Mouse (Mus musculus) embryonic facial prominence, embryonic 12.5 days (tissue): Measurements from ENCODE around the gene Asic2. TPM values are rescaled to one million over a fixed set of nuclear protein-coding genes. Genes with fewer than 3 reads are reported as not detected.

Experiments
- ATAC-seq: fragments of 200-750 bp; cut with Nextera tagmentation; 2 replicates; pipeline ENCODE4 v1.8.0; 2017; ENCODE audit not compliant: insufficient number of reproducible peaks, insufficient read depth, low FRiP score, low TSS enrichment
- H3K27ac ChIP-seq: fragments of 300-500 bp; sonication (generic); 2 replicates; pipeline ENCODE4 v1.5.1; 2016; ENCODE audit warnings: mild to moderate bottlenecking
- H3K27me3 ChIP-seq: fragments of 300-500 bp; sonication (generic); 2 replicates; pipeline ENCODE4 v1.6.1; 2016; ENCODE audit warnings: mild to moderate bottlenecking, moderate library complexity
- H3K36me3 ChIP-seq: fragments of 300-500 bp; sonication (generic); 2 replicates; pipeline ENCODE4 v1.6.1; 2016; ENCODE audit warnings: mild to moderate bottlenecking
- H3K4me1 ChIP-seq: fragments of 300-500 bp; sonication (generic); 2 replicates; pipeline ENCODE4 v1.6.1; 2016
- H3K4me2 ChIP-seq: fragments of 300-500 bp; sonication (generic); replicated peaks from 2 replicates; pipeline ENCODE4 v1.6.1; 2016; ENCODE audit warnings: mild to moderate bottlenecking, moderate library complexity
- H3K4me3 ChIP-seq: fragments of 300-500 bp; sonication (generic); 2 replicates; pipeline ENCODE4 v1.5.1; 2016; ENCODE audit warnings: mild to moderate bottlenecking
- H3K9ac ChIP-seq: fragments of 300-500 bp; sonication (generic); 2 replicates; pipeline ENCODE4 v1.6.1; 2016; ENCODE audit warnings: mild to moderate bottlenecking, moderate library complexity
- H3K9me3 ChIP-seq: fragments of 300-500 bp; sonication (generic); 2 replicates; pipeline ENCODE4 v1.6.1; 2016; ENCODE audit warnings: mild to moderate bottlenecking, moderate library complexity
- WGBS: fragments of 180-500 bp; shearing (Covaris S2); methylation state at CpG from one replicate; pipeline ENCODE4 v1.1.7; 2016; 5-methylcytosine and 5-hydroxymethylcytosine counted together
- polyA plus RNA-seq: library from polyadenylated mRNA; unstranded; fragments of >200 nt; fragmentation: Nextera tagmentation; extraction: Ambion mirVana; gene quantifications from 2 replicates; pipeline ENCODE4 v1.2.1, GENCODE M21; 2016

Asic2 gene
- polyA plus RNA-seq, 1 experiment from 2014 or later = 1.3 TPM

DNA sequence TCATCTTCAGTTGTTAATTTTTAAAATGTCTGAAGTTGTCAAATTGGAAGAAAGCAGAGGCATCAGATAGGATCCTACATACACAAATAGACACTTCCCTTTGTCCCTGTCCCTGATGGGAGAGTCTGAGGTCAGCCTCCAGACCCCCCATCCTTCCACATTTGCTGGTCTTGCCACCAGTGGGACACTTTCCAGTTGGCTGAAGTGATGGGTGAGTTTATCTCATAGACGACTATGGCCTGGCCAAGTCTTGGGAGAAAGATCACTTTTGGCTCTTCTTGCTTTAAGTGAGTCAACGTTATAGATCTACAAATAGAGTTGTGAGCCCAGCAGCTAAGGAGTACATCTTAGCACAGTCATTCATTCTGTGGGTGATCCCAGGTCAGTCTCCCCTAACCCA is 1090.2 kb downstream of the Asic2 start:
- Histone ChIP-seq H3K9me3 (no peaks in the 10 kb centered on the region), H3K27me3 (no peaks in the 10 kb centered on the region), H3K9ac (no peak overlapping the region), H3K4me1 (no peaks in the 10 kb centered on the region), H3K27ac (no peak overlapping the region), H3K4me3 (no peak overlapping the region), H3K4me2 (no peak overlapping the region), H3K36me3 (no peaks in the 10 kb centered on the region)
- ATAC-seq = no peak
- WGBS = 89% methylated on average over 2 of the region's 2 CpGs

DNA sequence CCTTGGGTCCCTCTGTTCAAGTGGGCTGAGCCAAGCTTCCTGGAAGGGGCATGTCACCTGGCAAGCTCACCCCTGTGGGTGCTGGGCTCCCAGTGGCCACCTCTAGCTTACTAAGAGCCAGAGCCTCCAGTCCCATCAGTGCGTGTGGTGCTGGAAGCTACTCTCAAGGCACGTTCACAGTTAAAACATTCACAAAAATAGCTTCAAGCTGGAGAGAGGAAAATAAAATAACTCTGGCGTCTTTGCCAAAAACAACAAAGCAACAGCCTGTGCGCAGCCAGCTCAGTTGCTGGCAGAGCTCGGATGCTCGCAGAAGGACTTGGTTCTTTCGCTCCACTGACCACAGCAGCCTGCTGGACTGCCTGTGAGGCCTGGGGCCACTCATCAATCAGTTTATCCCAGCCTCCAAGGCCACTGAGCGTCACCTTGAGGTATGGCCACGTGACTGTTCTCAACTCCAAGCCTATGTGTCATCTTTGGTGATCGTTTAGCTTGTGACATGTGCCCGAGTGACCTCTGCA is 1091.1 kb downstream of the Asic2 start:
- H3K4me3 ChIP-seq = no peak overlapping the region
- no peaks in the 10 kb centered on the region for H3K36me3 ChIP-seq
- H3K4me2 ChIP-seq = no peak overlapping the region
- no peak overlapping the region for H3K9ac ChIP-seq
- H3K27me3 ChIP-seq = no peaks in the 10 kb centered on the region
- 59% methylated on average over 11 of the region's 11 CpGs for WGBS
- ATAC-seq = no peak
- H3K9me3 ChIP-seq = no peaks in the 10 kb centered on the region
- no peak overlapping the region for H3K27ac ChIP-seq
- no peaks in the 10 kb centered on the region for H3K4me1 ChIP-seq

DNA sequence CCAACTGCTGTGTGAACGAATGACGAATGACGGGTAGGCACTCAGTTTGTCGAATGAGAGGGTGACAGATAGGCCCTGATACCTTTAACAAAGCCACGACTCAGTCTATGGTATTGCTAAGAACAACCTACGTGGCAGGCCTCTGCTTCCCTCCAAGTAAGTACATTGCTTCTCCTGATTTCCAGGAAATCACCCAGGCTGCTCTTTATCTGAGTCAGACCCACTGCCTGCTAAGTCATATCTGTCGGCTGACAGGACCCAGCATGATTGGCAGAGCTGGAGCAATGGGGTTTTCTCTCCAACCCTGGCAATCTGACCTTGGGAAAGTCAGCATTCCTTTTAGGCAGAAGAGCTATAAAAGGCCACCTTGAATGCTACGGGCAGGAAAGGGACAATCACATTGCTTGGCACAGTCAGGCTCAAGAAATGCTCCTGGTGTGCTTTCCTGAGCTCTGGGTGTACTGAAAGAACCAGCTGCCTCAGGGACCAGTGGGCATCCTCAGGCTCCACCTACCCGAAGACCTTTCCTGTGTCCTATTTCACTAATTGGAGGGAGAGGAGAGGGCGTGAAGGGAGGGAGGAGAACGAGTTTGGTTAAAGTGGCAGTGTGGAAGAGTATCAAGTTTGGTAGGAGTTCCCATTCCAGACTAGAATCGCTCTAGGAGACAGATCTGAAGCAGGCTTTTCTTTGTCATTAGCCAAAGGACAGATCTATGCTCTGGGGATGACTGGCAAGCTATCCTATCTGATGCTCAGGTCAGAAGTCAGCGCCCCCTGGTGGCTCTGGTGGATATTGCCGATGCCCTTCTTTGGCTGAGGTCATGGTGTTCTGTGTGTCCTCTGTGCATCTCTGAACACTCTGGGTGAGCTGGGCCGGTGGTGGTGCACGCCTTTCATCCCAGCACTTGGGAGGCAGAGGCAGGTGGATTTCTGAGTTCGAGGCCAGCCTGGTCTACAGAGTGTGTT is 1095.5 kb downstream of the Asic2 start:
- no peak overlapping the region for H3K4me3 ChIP-seq
- H3K27ac ChIP-seq = no peak overlapping the region
- H3K36me3 ChIP-seq = no peaks in the 10 kb centered on the region
- WGBS = 66% methylated on average over 17 of the region's 17 CpGs
- no peak overlapping the region for H3K4me2 ChIP-seq
- H3K9me3 ChIP-seq = no peaks in the 10 kb centered on the region
- no peaks in the 10 kb centered on the region for H3K4me1 ChIP-seq
- ATAC-seq = no peak
- H3K27me3 ChIP-seq = no peaks in the 10 kb centered on the region
- H3K9ac ChIP-seq = no peak overlapping the region

DNA sequence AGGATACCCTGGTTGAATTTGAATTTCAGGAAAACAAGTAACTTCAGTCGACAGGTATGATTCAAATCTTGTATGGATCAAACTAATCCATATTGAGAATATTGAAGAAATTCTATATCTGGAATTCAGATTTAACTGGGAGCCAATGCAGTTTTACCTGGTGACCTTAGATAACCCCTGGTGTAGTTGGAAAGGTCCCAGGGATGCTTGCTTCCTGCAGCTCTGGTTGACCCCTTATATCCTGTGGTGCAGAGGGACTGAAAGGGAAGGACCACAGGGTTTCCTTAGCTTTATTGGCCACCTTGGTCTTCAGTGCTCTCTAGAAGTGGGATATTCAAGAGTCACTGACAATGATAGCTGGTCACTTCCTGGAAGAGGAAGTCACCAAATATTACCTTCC is 1100.2 kb downstream of the Asic2 start:
- Histone ChIP-seq H3K4me1 (no peaks in the 10 kb centered on the region), H3K9me3 (no peaks in the 10 kb centered on the region), H3K4me2 (no peak overlapping the region), H3K27me3 (no peaks in the 10 kb centered on the region), H3K9ac (no peak overlapping the region), H3K36me3 (no peaks in the 10 kb centered on the region), H3K27ac (no peak overlapping the region), H3K4me3 (no peak overlapping the region)
- 88% methylated on average over 1 of the region's 1 CpGs for WGBS
- ATAC-seq = no peak

DNA sequence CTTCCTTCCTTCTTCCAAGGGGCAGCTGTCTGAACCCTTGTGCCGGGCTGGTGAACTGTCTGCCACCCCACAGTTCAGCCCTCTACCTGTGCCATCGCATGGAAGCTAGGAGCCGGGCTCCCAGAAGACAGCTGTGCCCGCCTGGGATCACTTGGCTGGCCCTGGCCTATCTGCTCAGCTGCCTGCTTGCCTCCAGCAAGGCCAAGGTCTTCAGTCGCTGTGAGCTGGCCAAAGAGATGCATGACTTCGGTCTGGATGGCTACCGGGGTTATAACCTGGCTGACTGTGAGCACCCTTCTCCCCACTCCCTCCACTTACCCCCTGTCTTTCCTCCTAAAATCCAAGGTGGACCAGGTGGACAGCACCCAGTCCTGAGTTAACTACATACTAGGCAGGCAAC is 1105.3 kb downstream of the Asic2 start:
- 89% methylated on average over 7 of the region's 7 CpGs for WGBS
- no peak for ATAC-seq
- no peak overlapping the region for H3K4me2 ChIP-seq
- H3K27me3 ChIP-seq = no peaks in the 10 kb centered on the region
- no peak overlapping the region for H3K27ac ChIP-seq
- no peaks in the 10 kb centered on the region for H3K9me3 ChIP-seq
- H3K36me3 ChIP-seq = no peaks in the 10 kb centered on the region
- H3K4me1 ChIP-seq = no peaks in the 10 kb centered on the region
- no peak overlapping the region for H3K9ac ChIP-seq
- no peak overlapping the region for H3K4me3 ChIP-seq

DNA sequence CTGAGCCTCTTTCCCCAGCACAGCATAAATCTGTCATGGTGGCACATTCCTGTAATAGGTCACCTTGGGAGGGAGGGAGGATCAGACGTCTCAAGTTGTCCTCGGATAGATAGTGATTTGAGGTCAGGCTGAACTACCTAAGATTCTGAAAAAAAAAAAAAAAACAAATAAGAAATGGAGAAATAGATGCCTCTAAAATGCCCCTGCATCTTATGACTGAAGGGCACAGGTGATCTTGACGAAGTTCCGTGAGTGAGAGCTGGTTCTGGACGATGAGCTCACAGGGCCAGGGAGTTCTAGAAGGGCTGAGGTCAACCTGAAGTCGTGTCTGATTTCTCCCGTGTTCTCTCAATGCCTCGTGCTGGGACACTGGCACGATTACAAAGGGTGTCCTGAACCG is 1110.2 kb downstream of the Asic2 start, which contains the start of gene Spaca3:
Spaca3 (plus strand) TSS at position 301 of the 400 bp plus-strand sequence.
- no peak within 1 kb of the TSS for H3K4me2 ChIP-seq
- whole genome bisulfite sequencing = 75% methylated on average over 10 of the region's 10 CpGs
- no peak for ATAC-seq
- H3K9ac ChIP-seq = no peak within 1 kb of the TSS
- no peaks in the 10 kb centered on the region for H3K9me3 ChIP-seq
- no peak within 1 kb of the TSS for H3K4me3 ChIP-seq
- H3K4me1 ChIP-seq = no peaks in the 10 kb centered on the region
- no peak within 1 kb of the TSS for H3K27ac ChIP-seq
- H3K36me3 ChIP-seq = no peaks in the 10 kb centered on the region
- no peaks in the 10 kb centered on the region for H3K27me3 ChIP-seq

DNA sequence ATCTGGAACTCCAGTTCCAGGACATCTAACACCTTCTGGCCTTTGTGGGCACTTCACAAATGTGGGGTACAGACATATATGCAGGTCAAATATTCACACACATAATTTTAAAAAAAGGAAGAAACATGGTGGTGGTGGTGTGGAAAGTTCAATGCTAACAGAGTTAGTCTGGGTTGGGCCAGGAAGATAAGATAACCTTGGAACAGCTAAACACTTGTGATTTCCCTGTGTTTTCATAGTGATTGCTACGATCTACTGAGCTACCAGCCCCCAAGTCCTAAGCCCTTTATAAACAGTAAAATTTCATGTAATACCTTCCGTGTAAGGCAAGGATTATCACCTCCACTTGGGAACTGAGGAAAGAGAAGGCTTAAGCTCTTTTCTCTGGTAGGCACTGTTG is 1111.4 kb downstream of the Asic2 start:
- Histone ChIP-seq H3K4me1 (no peaks in the 10 kb centered on the region), H3K9ac (no peak overlapping the region), H3K27ac (no peak overlapping the region), H3K4me3 (no peak overlapping the region), H3K36me3 (no peaks in the 10 kb centered on the region), H3K4me2 (no peak overlapping the region), H3K27me3 (no peaks in the 10 kb centered on the region), H3K9me3 (no peaks in the 10 kb centered on the region)
- 84% methylated on average over 2 of the region's 2 CpGs for WGBS
- ATAC-seq = no peak

DNA sequence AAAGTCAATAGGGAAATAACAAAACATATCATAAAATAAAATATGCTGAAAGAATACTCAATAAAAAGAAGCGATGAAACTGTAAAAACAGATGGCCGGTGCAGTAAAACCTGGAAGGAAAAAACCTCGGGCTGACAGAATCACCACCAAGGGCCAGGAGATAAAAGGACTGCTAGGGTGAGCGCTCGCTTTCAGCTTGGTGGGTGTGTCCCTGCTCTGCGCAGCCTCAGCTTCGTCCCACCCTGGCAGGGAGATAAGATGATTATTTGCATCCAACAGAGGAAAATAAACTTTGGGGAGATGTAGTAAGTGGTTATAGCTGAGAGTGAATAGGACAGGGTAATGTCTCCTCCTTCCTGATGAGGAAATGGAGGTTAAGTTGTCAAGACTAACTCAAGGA is 1113.3 kb downstream of the Asic2 start:
- no peak for ATAC-seq
- Histone ChIP-seq H3K36me3 (no peaks in the 10 kb centered on the region), H3K27ac (no peak overlapping the region), H3K4me1 (no peaks in the 10 kb centered on the region), H3K4me3 (no peak overlapping the region), H3K9ac (no peak overlapping the region), H3K27me3 (no peaks in the 10 kb centered on the region), H3K4me2 (no peak overlapping the region), H3K9me3 (no peaks in the 10 kb centered on the region)
- WGBS = 70% methylated on average over 7 of the region's 7 CpGs

DNA sequence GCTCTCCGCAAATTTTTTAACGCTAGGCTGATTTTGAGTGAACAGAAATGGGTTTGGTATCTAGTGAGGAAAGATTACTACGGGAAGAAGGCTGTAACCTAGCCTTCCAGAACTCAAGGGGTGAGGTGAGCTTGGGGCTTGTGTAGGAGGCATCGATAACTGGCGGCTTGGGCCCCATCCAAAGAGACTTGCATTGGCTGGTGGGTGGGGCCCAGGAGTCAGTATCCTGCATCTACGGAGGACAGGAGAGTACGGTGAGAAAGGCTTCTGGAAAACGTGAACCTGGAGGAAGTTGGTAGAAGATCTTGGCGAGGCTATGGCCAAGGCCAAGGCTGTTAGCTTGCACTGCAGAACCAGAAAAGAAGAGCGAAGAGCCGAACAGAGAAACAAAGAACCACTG is 1113.8 kb downstream of the Asic2 start:
- no peak overlapping the region for H3K4me2 ChIP-seq
- H3K4me1 ChIP-seq = no peaks in the 10 kb centered on the region
- no peak overlapping the region for H3K9ac ChIP-seq
- WGBS = 87% methylated on average over 11 of the region's 11 CpGs
- H3K9me3 ChIP-seq = no peaks in the 10 kb centered on the region
- no peak overlapping the region for H3K4me3 ChIP-seq
- H3K27me3 ChIP-seq = no peaks in the 10 kb centered on the region
- no peaks in the 10 kb centered on the region for H3K36me3 ChIP-seq
- H3K27ac ChIP-seq = no peak overlapping the region
- no peak for ATAC-seq

DNA sequence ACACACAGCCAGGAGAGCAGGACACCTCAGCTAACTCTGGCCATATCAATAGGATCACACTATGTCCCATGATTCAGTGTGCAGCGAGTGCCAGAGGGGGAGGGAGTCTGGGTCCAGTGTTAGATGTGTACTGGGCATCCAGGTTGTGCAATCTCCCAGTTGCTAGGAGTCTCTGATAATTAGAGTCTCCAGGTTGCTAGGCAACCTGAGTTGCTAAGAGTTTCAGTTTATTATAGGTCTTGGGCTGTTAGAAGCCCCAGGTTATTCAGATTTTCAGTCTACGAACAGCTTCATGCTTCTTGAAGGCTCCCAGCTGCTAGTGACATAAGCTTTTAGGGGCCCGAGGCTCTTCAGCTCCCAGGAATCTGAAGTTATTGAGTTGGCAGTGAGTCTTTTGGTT is 1115.2 kb downstream of the Asic2 start:
- Histone ChIP-seq H3K4me3 (no peak overlapping the region), H3K27me3 (no peaks in the 10 kb centered on the region), H3K9ac (no peak overlapping the region), H3K9me3 (no peaks in the 10 kb centered on the region), H3K36me3 (no peaks in the 10 kb centered on the region), H3K4me2 (no peak overlapping the region), H3K4me1 (no peaks in the 10 kb centered on the region), H3K27ac (no peak overlapping the region)
- 68% methylated on average over 3 of the region's 3 CpGs for WGBS
- no peak for ATAC-seq

DNA sequence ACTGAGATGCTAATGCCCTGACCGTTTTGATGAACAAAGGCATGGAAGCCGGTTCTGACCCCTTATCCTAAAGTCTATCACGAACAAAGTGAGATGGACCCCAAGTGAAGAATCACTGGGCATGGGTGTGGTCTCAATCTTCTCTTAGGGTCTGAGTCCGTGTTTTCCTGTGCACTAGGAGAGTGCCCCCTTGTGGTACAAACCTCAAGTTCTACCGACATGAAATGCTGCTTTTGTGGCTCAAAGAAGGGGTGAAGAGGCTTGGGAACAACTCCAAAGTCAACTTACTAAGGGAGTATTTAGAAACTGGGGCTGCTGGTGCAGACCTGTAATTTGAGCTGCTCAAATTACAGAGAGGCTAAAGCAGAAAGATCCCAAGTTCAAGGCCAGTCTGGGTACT is 1116.4 kb downstream of the Asic2 start:
- Histone ChIP-seq H3K27me3 (no peaks in the 10 kb centered on the region), H3K4me2 (no peak overlapping the region), H3K36me3 (no peaks in the 10 kb centered on the region), H3K9me3 (no peaks in the 10 kb centered on the region), H3K4me1 (no peaks in the 10 kb centered on the region), H3K27ac (no peak overlapping the region), H3K4me3 (no peak overlapping the region), H3K9ac (no peak overlapping the region)
- no peak for ATAC-seq
- WGBS = 46% methylated on average over 5 of the region's 5 CpGs

DNA sequence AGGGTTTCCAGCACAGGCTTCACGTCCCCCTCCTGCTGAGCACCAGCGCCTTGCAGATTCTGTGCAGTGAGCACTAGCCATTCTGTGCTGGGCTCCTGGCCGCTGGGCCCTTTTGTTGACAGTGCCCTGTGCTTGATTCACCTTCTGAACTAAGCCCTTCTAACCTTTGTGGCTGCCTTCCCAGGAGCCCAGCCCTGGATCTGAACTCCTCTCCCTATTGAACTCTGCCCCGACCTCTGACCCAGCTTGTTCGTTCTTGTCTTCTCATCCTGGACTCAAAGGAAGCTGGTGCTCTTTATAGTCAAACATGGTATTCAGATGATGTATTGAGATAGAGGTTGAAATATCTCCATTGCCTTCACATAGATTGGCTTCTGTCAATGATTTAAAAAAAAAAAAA is 1120.1 kb downstream of the Asic2 start:
- no peaks in the 10 kb centered on the region for H3K4me1 ChIP-seq
- no peaks in the 10 kb centered on the region for H3K9me3 ChIP-seq
- 55% methylated on average over 5 of the region's 5 CpGs for WGBS
- no peak for ATAC-seq
- no peak overlapping the region for H3K4me3 ChIP-seq
- no peaks in the 10 kb centered on the region for H3K27me3 ChIP-seq
- H3K27ac ChIP-seq = no peak overlapping the region
- no peak overlapping the region for H3K9ac ChIP-seq
- H3K36me3 ChIP-seq = no peaks in the 10 kb centered on the region
- no peak overlapping the region for H3K4me2 ChIP-seq
